Mouse (Mus musculus): Measurements from ENCODE around the gene Bag2.

- TF ChIP-seq CTCF (IDR thresholded peaks at IDR 0.05; ENCODE audit: low read depth) (no peak), EP300 (IDR thresholded peaks at IDR 0.05; ENCODE audit: low read depth) (no peak)
Observed at GRCm38 (mm10) chr1:33772106-33772505, 14.5 kb upstream of the Bag2 start.
